Mouse (Mus musculus) heart, embryonic 12.5 days (tissue): ENCODE results near the gene Naxd. TPM values are rescaled to one million over a fixed set of nuclear protein-coding genes. Genes with fewer than 3 reads are reported as not detected.
"Not testable (repeated sequence)": the region's sequence is repeated elsewhere in the genome, so short reads cannot be mapped to it uniquely, and the experiment has no call there.

Experiments
- ATAC-seq: fragments of 200-750 bp; cut with Nextera tagmentation; 2 replicates; pipeline ENCODE4 v1.8.0; 2017; ENCODE audit warnings: moderate TSS enrichment, moderate library complexity; ENCODE audit not compliant: insufficient number of reproducible peaks, low FRiP score
- H3K27ac ChIP-seq: fragments of 300-500 bp; sonication (generic); 2 replicates; pipeline ENCODE4 v1.5.1; 2016; ENCODE audit warnings: mild to moderate bottlenecking, moderate library complexity; ENCODE audit not compliant: poor library complexity, severe bottlenecking
- H3K27me3 ChIP-seq: fragments of 300-500 bp; sonication (generic); replicated peaks from 2 replicates; pipeline ENCODE4 v1.6.1; 2016; ENCODE audit warnings: mild to moderate bottlenecking, moderate library complexity
- H3K36me3 ChIP-seq: fragments of 300-500 bp; sonication (generic); 2 replicates; pipeline ENCODE4 v1.6.1; 2016; ENCODE audit warnings: mild to moderate bottlenecking, moderate library complexity
- H3K4me1 ChIP-seq: fragments of 300-500 bp; sonication (generic); replicated peaks from 2 replicates; pipeline ENCODE4 v1.6.1; 2016; ENCODE audit warnings: mild to moderate bottlenecking
- H3K4me2 ChIP-seq: fragments of 300-500 bp; sonication (generic); 2 replicates; pipeline ENCODE4 v1.6.1; 2016; ENCODE audit warnings: mild to moderate bottlenecking, moderate library complexity
- H3K4me3 ChIP-seq: fragments of 300-500 bp; sonication (generic); 2 replicates; pipeline ENCODE4 v1.5.1; 2016; ENCODE audit warnings: mild to moderate bottlenecking
- H3K9ac ChIP-seq: fragments of 300-500 bp; sonication (generic); 2 replicates; pipeline ENCODE4 v1.6.1; 2016; ENCODE audit warnings: mild to moderate bottlenecking, moderate library complexity
- H3K9me3 ChIP-seq: fragments of 300-500 bp; sonication (generic); replicated peaks from 2 replicates; pipeline ENCODE4 v1.6.1; 2016; ENCODE audit warnings: mild to moderate bottlenecking, moderate library complexity
- WGBS: fragments of 180-500 bp; shearing (Covaris S2); methylation state at CpG from one replicate; pipeline ENCODE4 v1.1.7; 2016; 5-methylcytosine and 5-hydroxymethylcytosine counted together
- polyA plus RNA-seq: library from polyadenylated mRNA; unstranded; fragments of >200 nt; fragmentation: Nextera tagmentation; extraction: Ambion mirVana; gene quantifications from 2 replicates; pipeline ENCODE4 v1.2.1, GENCODE M21; 2016

The Naxd gene
- polyA plus RNA-seq, 1 experiment from 2014 or later, result 71.0 TPM

GRCm38 (mm10) chr8:11486142-11486541, 11.2 kb upstream of the Naxd start:
- Histone ChIP-seq H3K4me2 (no peak overlapping the region), H3K27me3 (peaks cover 26% of the 10 kb centered on the region), H3K36me3 (no peaks in the 10 kb centered on the region), H3K4me3 (no peak overlapping the region), H3K9ac (no peak overlapping the region), H3K27ac (no peak overlapping the region), H3K9me3 (no peaks in the 10 kb centered on the region), H3K4me1 (peaks cover 10% of the 10 kb centered on the region)
- no peak for ATAC-seq
- WGBS, result 23% methylated on average over 7 of the region's 7 CpGs

GRCm38 (mm10) chr8:11487229-11487628, 10.1 kb upstream of the Naxd start:
- Histone ChIP-seq H3K4me3 (no peak overlapping the region), H3K9me3 (no peaks in the 10 kb centered on the region), H3K36me3 (no peaks in the 10 kb centered on the region), H3K27ac (no peak overlapping the region), H3K4me2 (no peak overlapping the region), H3K27me3 (peaks cover 27% of the 10 kb centered on the region), H3K4me1 (peaks cover 2% of the 10 kb centered on the region), H3K9ac (no peak overlapping the region)
- 66% methylated on average over 4 of the region's 4 CpGs for WGBS
- ATAC-seq, result no peak

- H3K4me2 ChIP-seq, ATAC-seq, H3K4me1 ChIP-seq, H3K27ac ChIP-seq, H3K9me3 ChIP-seq, H3K9ac ChIP-seq, H3K36me3 ChIP-seq, H3K4me3 ChIP-seq: not testable (repeated sequence)
- peaks cover 41% of the 10 kb centered on the region for H3K27me3 ChIP-seq
- 72% methylated on average over 2 of the region's 2 CpGs for WGBS
Observed at GRCm38 (mm10) chr8:11492340-11492739, 5.0 kb upstream of the Naxd start.

GRCm38 (mm10) chr8:11498281-11498680, 975 bp downstream of the Naxd start:
- H3K27me3 ChIP-seq, result peaks cover 10% of the 10 kb centered on the region
- peaks cover 22% of the 10 kb centered on the region for H3K36me3 ChIP-seq
- 66% methylated on average over 12 of the region's 12 CpGs for WGBS
- peak overlapping the region; percentile 76 for H3K4me2 ChIP-seq
- peak overlapping the region; percentile 96 for H3K4me3 ChIP-seq
- H3K9ac ChIP-seq, result no peak overlapping the region
- ATAC-seq, result no peak
- no peaks in the 10 kb centered on the region for H3K9me3 ChIP-seq
- no peak overlapping the region for H3K27ac ChIP-seq
- peaks cover 19% of the 10 kb centered on the region for H3K4me1 ChIP-seq

GRCm38 (mm10) chr8:11498786-11499485, 1.6 kb downstream of the Naxd start:
- no peak for ATAC-seq
- Histone ChIP-seq H3K4me3 (no peak overlapping the region), H3K36me3 (peaks cover 28% of the 10 kb centered on the region), H3K9me3 (no peaks in the 10 kb centered on the region), H3K27me3 (peaks cover 10% of the 10 kb centered on the region), H3K4me1 (peaks cover 19% of the 10 kb centered on the region), H3K9ac (no peak overlapping the region), H3K4me2 (0 out of 2 replicates have a peak overlapping the region, but pooled peaks have one; percentile 76), H3K27ac (no peak overlapping the region)
- WGBS, result 83% methylated on average over 4 of the region's 4 CpGs

GRCm38 (mm10) chr8:11503476-11504232, 6.3 kb downstream of the Naxd start:
- no peak for ATAC-seq
- Histone ChIP-seq H3K27ac (no peak overlapping the region), H3K4me2 (no peak overlapping the region), H3K36me3 (peaks cover 72% of the 10 kb centered on the region), H3K9me3 (no peaks in the 10 kb centered on the region), H3K4me3 (no peak overlapping the region), H3K27me3 (no peaks in the 10 kb centered on the region), H3K4me1 (peaks cover 3% of the 10 kb centered on the region), H3K9ac (no peak overlapping the region)
- WGBS, result 81% methylated on average over 13 of the region's 13 CpGs

GRCm38 (mm10) chr8:11506074-11506473, 8.8 kb downstream of the Naxd start:
- Histone ChIP-seq H3K27me3 (no peaks in the 10 kb centered on the region), H3K9ac (no peak overlapping the region), H3K4me2 (no peak overlapping the region), H3K36me3 (peaks cover 91% of the 10 kb centered on the region), H3K4me1 (0 out of 2 replicates have a peak, but pooled peaks cover 2% of the 10 kb centered on the region), H3K4me3 (no peak overlapping the region), H3K9me3 (no peaks in the 10 kb centered on the region), H3K27ac (no peak overlapping the region)
- ATAC-seq, result no peak
- WGBS, result 83% methylated on average over 14 of the region's 14 CpGs

- WGBS, result 78% methylated on average over 6 of the region's 6 CpGs
- no peak overlapping the region for H3K4me3 ChIP-seq
- H3K4me2 ChIP-seq, result no peak overlapping the region
- H3K27me3 ChIP-seq, result no peaks in the 10 kb centered on the region
- 0 out of 2 replicates have a peak, but pooled peaks cover 4% of the 10 kb centered on the region for H3K4me1 ChIP-seq
- ATAC-seq, result no peak
- no peak overlapping the region for H3K9ac ChIP-seq
- H3K27ac ChIP-seq, result no peak overlapping the region
- peaks cover 95% of the 10 kb centered on the region for H3K36me3 ChIP-seq
- H3K9me3 ChIP-seq, result no peaks in the 10 kb centered on the region
Observed at GRCm38 (mm10) chr8:11506802-11507201, 9.5 kb downstream of the Naxd start.

GRCm38 (mm10) chr8:11508880-11509279, 11.6 kb downstream of the Naxd start:
- ATAC-seq, result no peak
- H3K27ac ChIP-seq, result no peak overlapping the region
- no peak overlapping the region for H3K4me3 ChIP-seq
- H3K9me3 ChIP-seq, result no peaks in the 10 kb centered on the region
- 87% methylated on average over 10 of the region's 10 CpGs for WGBS
- H3K36me3 ChIP-seq, result peaks cover 97% of the 10 kb centered on the region
- no peaks in the 10 kb centered on the region for H3K27me3 ChIP-seq
- H3K4me1 ChIP-seq, result 0 out of 2 replicates have a peak, but pooled peaks cover 4% of the 10 kb centered on the region
- H3K4me2 ChIP-seq, result no peak overlapping the region
- H3K9ac ChIP-seq, result no peak overlapping the region

- H3K36me3 ChIP-seq, result peaks cover 96% of the 10 kb centered on the region
- no peak overlapping the region for H3K4me2 ChIP-seq
- no peaks in the 10 kb centered on the region for H3K27me3 ChIP-seq
- H3K9ac ChIP-seq, result no peak overlapping the region; the same call in 1 of the 2 replicates
- no peak overlapping the region for H3K27ac ChIP-seq
- no peaks in the 10 kb centered on the region for H3K9me3 ChIP-seq
- H3K4me3 ChIP-seq, result no peak overlapping the region
- 0 out of 2 replicates have a peak, but pooled peaks cover 4% of the 10 kb centered on the region for H3K4me1 ChIP-seq
- WGBS, result 73% methylated on average over 5 of the region's 5 CpGs
- no peak for ATAC-seq
Observed at GRCm38 (mm10) chr8:11510971-11511370, 13.7 kb downstream of the Naxd start.

- H3K9me3 ChIP-seq, result no peaks in the 10 kb centered on the region
- no peaks in the 10 kb centered on the region for H3K27me3 ChIP-seq
- no peak overlapping the region for H3K4me3 ChIP-seq
- no peak for ATAC-seq
- H3K27ac ChIP-seq, result no peak overlapping the region
- no peak overlapping the region for H3K9ac ChIP-seq
- H3K4me1 ChIP-seq, result 0 out of 2 replicates have a peak, but pooled peaks cover 4% of the 10 kb centered on the region
- WGBS, result 74% methylated on average over 9 of the region's 9 CpGs
- no peak overlapping the region for H3K4me2 ChIP-seq
- H3K36me3 ChIP-seq, result peaks cover 96% of the 10 kb centered on the region
Observed at GRCm38 (mm10) chr8:11512711-11513110, 15.4 kb downstream of the Naxd start.
